20 mouse cellular contexts compared by ENCODE assay signal in genomic region chr1:164733741-164734140, GRCm38 (mm10).
DNase-seq lines count a peak whose midpoint lies in the region; ATAC-seq lines count a peak whose summit lies in the region.
"Had no signal": no experiment of that assay in that cellular context is flagged by ENCODE, and none has a peak within 500 bp of the region (broad histone marks: within the 10 kb centered on the region; RNA-seq: fewer than 3 reads in every experiment).

No protein-coding gene starts in this region.

- no peak overlapping the region for H3K27ac ChIP-seq in kidney, embryonic 16.5 days (ENCODE audit: low read length)
- H3K27ac ChIP-seq: embryonic facial prominence, embryonic 10.5 days; embryonic facial prominence, embryonic 12.5 days; forebrain, embryonic 13.5 days; forebrain, embryonic 15.5 days had no signal

- H3K9me3 ChIP-seq in kidney, embryonic 16.5 days (ENCODE audit: low read length) = no peaks in the 10 kb centered on the region
- H3K9me3 ChIP-seq: embryonic facial prominence, embryonic 10.5 days; embryonic facial prominence, embryonic 12.5 days; forebrain, embryonic 13.5 days; forebrain, embryonic 15.5 days had no signal

- DNase-seq in kidney, adult 8-10 months = peak; percentile 53 to 54
- DNase-seq in kidney, postnatal 25 days = peak; percentile 43 to 69
- DNase-seq in kidney, postnatal 14 days = no peak
- peak; percentile 38 for DNase-seq in NIH3T3 (ENCODE audit: low read depth)
- DNase-seq: adrenal gland, adult 8-10 months; adrenal gland, postnatal 14 days; adrenal gland, postnatal 36 days; cerebellum, adult 11-12 months; cerebellum, adult 2 months; cerebellum, adult 9-10 months; cerebellum, postnatal 10 days; cerebellum, postnatal 25 days had no signal

- H3K9ac ChIP-seq in kidney, embryonic 16.5 days (replicated peaks; ENCODE audit: low read length) = no peak overlapping the region
- H3K9ac ChIP-seq: embryonic facial prominence, embryonic 12.5 days; forebrain, embryonic 13.5 days; forebrain, embryonic 15.5 days had no signal

- no peaks in the 10 kb centered on the region for H3K27me3 ChIP-seq in kidney, embryonic 16.5 days (ENCODE audit: insufficient read depth, low read length)
- H3K27me3 ChIP-seq: embryonic facial prominence, embryonic 12.5 days; forebrain, embryonic 13.5 days; forebrain, embryonic 15.5 days; Patski had no signal

- ATAC-seq in kidney, embryonic 16.5 days (ENCODE audit: low FRiP score, low TSS enrichment) = no peak
- ATAC-seq in inflammation-experienced regulatory T-cells, adult 6 months = no peak
- ATAC-seq: activated CD4-positive, CD25-positive, alpha-beta regulatory T cell, adult 4 months; forebrain, embryonic 13.5 days; forebrain, embryonic 15.5 days; Patski had no signal

- no peaks in the 10 kb centered on the region for H3K4me1 ChIP-seq in kidney, embryonic 16.5 days (ENCODE audit: insufficient read depth, low read length)
- H3K4me1 ChIP-seq: embryonic facial prominence, embryonic 10.5 days; embryonic facial prominence, embryonic 12.5 days; forebrain, embryonic 13.5 days; forebrain, embryonic 15.5 days had no signal

- no peak overlapping the region for H3K4me2 ChIP-seq in kidney, embryonic 16.5 days (replicated peaks; ENCODE audit: low read depth, low read length)
- H3K4me2 ChIP-seq: embryonic facial prominence, embryonic 12.5 days; forebrain, embryonic 13.5 days; forebrain, embryonic 15.5 days had no signal

- H3K4me3 ChIP-seq in kidney, embryonic 16.5 days (ENCODE audit: low read length) = no peak overlapping the region
- H3K4me3 ChIP-seq: embryonic facial prominence, embryonic 10.5 days; embryonic facial prominence, embryonic 12.5 days; forebrain, embryonic 13.5 days; forebrain, embryonic 15.5 days had no signal

- 60% methylated on average over 3 of the region's 3 CpGs for WGBS in kidney, embryonic 16.5 days

- no peaks in the 10 kb centered on the region for H3K36me3 ChIP-seq in kidney, embryonic 16.5 days (ENCODE audit: insufficient read depth, low read length)
- H3K36me3 ChIP-seq: embryonic facial prominence, embryonic 10.5 days; embryonic facial prominence, embryonic 12.5 days; forebrain, embryonic 15.5 days had no signal
